Mouse (Mus musculus): Measurements from ENCODE around the gene Rnf135. TPM values are rescaled to one million over a fixed set of nuclear protein-coding genes. Genes with fewer than 3 reads are reported as not detected.

The Rnf135 gene
- total and polyA plus RNA-seq, 3 experiments, result 5.2 to 8.0 TPM; not detected in 1

DNA sequence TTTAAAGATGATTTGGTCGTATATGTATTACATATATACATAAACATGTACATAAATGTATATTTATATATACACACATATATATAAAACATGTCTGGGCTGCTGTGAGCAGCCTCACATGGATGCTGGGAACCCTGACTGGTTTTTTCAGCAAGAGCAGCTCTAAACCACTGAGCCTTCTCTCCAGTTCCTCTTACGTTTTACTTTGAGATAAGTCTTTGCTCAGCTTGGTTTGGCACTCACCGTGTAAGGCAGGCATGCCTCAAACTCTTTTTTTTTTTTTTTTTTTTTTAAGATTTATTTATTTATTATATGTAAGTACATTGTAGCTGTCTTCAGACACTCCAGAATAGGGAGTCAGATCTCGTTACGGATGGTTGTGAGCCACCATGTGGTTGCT is 33.1 kb upstream of the Rnf135 start:
- Histone ChIP-seq H3K4me3 (ENCODE audit: control insufficient read depth in 1 of 2, insufficient read depth in 1 of 2, low read depth in 2 of 2, low read length in 2 of 2) (no peak overlapping the region), H3K9me3 (replicated peaks; ENCODE audit: insufficient read depth, low read length) (no peaks in the 10 kb centered on the region), H3K27ac (ENCODE audit: control insufficient read depth, low read depth, low read length) (no peak overlapping the region), H3K36me3 (ENCODE audit: control insufficient read depth in 1 of 2, insufficient read depth in 2 of 2, low read length in 2 of 2) (peaks cover 0 to 7% of the 10 kb centered on the region in 2 experiments; a peak in 1 of 4 replicates), H3K79me2 (ENCODE audit: control insufficient read depth, insufficient read depth, low read length, poor library complexity) (no peaks in the 10 kb centered on the region), H3K27me3 (ENCODE audit: control insufficient read depth in 1 of 2, insufficient read depth in 2 of 2, low read length in 2 of 2) (no peaks in the 10 kb centered on the region), H3K9ac (ENCODE audit: control insufficient read depth, low read depth, low read length, poor library complexity, severe bottlenecking) (no peak overlapping the region), H3K4me1 (ENCODE audit: control insufficient read depth in 1 of 2, insufficient read depth in 2 of 2, low read length in 2 of 2) (peaks cover 5 to 15% of the 10 kb centered on the region in 2 experiments; a peak in 3 of 4 replicates)
- no peak for TF ChIP-seq KAT2A (conservative IDR thresholded peaks at IDR 0.05; ENCODE audit: low read depth, low read length)
- TF ChIP-seq EP300 (IDR thresholded peaks at IDR 0.05; ENCODE audit: low read depth in 1 of 2, low read length in 2 of 2), result no peak
- peak; percentile 86 for TF ChIP-seq ZNF384 (IDR thresholded peaks at IDR 0.05; ENCODE audit: low read depth, low read length)
- DNase-seq (ENCODE audit: low read depth, low spot score), result peak; percentile 74

DNA sequence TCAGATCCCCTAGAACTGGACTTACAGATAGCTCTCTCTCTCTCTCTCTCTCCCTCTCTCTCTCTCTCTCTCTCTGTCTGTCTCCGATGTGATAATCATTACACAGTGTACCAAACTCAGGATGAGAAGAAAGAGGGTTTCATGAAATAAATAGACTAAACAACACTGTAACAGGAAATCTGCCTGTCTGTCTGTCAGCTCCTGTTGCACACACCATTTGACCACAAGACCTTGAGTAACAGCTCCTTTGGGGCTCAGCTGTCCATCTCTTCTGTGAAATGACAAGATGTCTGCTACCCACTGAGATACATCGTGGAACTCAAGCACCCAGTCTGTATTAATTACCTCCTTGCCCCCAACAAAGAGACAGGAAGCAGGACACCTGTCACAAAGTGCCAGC is 32.1 kb upstream of the Rnf135 start:
- no peak overlapping the region for H3K9ac ChIP-seq (ENCODE audit: control insufficient read depth, low read depth, low read length, poor library complexity, severe bottlenecking)
- peaks cover 2 to 9% of the 10 kb centered on the region in 2 experiments; a peak in 3 of 4 replicates for H3K4me1 ChIP-seq (ENCODE audit: control insufficient read depth in 1 of 2, insufficient read depth in 2 of 2, low read length in 2 of 2)
- H3K9me3 ChIP-seq (replicated peaks; ENCODE audit: insufficient read depth, low read length), result no peaks in the 10 kb centered on the region
- H3K27me3 ChIP-seq (ENCODE audit: control insufficient read depth in 1 of 2, insufficient read depth in 2 of 2, low read length in 2 of 2), result no peaks in the 10 kb centered on the region
- H3K4me3 ChIP-seq (ENCODE audit: control insufficient read depth in 1 of 2, insufficient read depth in 1 of 2, low read depth in 2 of 2, low read length in 2 of 2), result no peak overlapping the region
- no peak for DNase-seq (ENCODE audit: low read depth, low spot score)
- no peak for TF ChIP-seq TBP (IDR thresholded peaks at IDR 0.05; ENCODE audit: low read depth, low read length)
- no peak for TF ChIP-seq SMC3 (IDR thresholded peaks at IDR 0.05; ENCODE audit: low read depth, low read length)
- TF ChIP-seq ZNF384 (IDR thresholded peaks at IDR 0.05; ENCODE audit: low read depth, low read length), result no peak
- TF ChIP-seq ZMIZ1 (IDR thresholded peaks at IDR 0.05; ENCODE audit: low read depth, low read length), result no peak
- no peak for TF ChIP-seq SIN3A (IDR thresholded peaks at IDR 0.05; ENCODE audit: low read length)
- no peak for TF ChIP-seq MAX (IDR thresholded peaks at IDR 0.05; ENCODE audit: low read length)
- no peak for TF ChIP-seq MYB (IDR thresholded peaks at IDR 0.05; ENCODE audit: low read depth, low read length)
- no peak for TF ChIP-seq KAT2A (conservative IDR thresholded peaks at IDR 0.05; ENCODE audit: low read depth, low read length)
- no peak for TF ChIP-seq MAZ (IDR thresholded peaks at IDR 0.05; ENCODE audit: low read depth, low read length)
- no peak for TF ChIP-seq E2F4 (IDR thresholded peaks at IDR 0.05; ENCODE audit: borderline replicate concordance, low read depth, low read length)
- TF ChIP-seq UBTF (IDR thresholded peaks at IDR 0.05; ENCODE audit: borderline replicate concordance, insufficient read depth, low read depth, low read length), result no peak
- TF ChIP-seq EP300 (IDR thresholded peaks at IDR 0.05; ENCODE audit: low read depth in 1 of 2, low read length in 2 of 2), result no peak
- no peak for TF ChIP-seq MYC (IDR thresholded peaks at IDR 0.05; ENCODE audit: low read depth, low read length)
- TF ChIP-seq JUND (IDR thresholded peaks at IDR 0.05; ENCODE audit: low read depth, low read length), result no peak
- no peak for TF ChIP-seq MAFK (IDR thresholded peaks at IDR 0.05; ENCODE audit: borderline replicate concordance, low read depth, low read length)
- no peak for TF ChIP-seq ZKSCAN1 (IDR thresholded peaks at IDR 0.05; ENCODE audit: low read depth, low read length)
- TF ChIP-seq HCFC1 (IDR thresholded peaks at IDR 0.05; ENCODE audit: low read depth, low read length), result no peak
- TF ChIP-seq MEF2A (IDR thresholded peaks at IDR 0.05; ENCODE audit: extremely low read depth, insufficient replicate concordance, low read depth, low read length, poor library complexity, severe bottlenecking), result no peak
- no peak for TF ChIP-seq USF1 (IDR thresholded peaks at IDR 0.05; ENCODE audit: low read depth, low read length)
- no peak for TF ChIP-seq POLR2AphosphoS5 (IDR thresholded peaks at IDR 0.05; ENCODE audit: borderline replicate concordance, low read depth, low read length)
- H3K79me2 ChIP-seq (ENCODE audit: control insufficient read depth, insufficient read depth, low read length, poor library complexity), result no peaks in the 10 kb centered on the region
- peaks cover 0 to 3% of the 10 kb centered on the region in 2 experiments; a peak in 1 of 4 replicates for H3K36me3 ChIP-seq (ENCODE audit: control insufficient read depth in 1 of 2, insufficient read depth in 2 of 2, low read length in 2 of 2)
- H3K27ac ChIP-seq (ENCODE audit: control insufficient read depth, low read depth, low read length), result no peak overlapping the region
